Mouse (Mus musculus) limb, embryonic 13.5 days (tissue): Measurements from ENCODE around the gene Arel1. TPM values are rescaled to one million over a fixed set of nuclear protein-coding genes. Genes with fewer than 3 reads are reported as not detected.

Experiments used
- ATAC-seq: fragments of 200-750 bp; cut with Nextera tagmentation; 2 replicates; pipeline ENCODE4 v1.8.0; 2017; ENCODE audit warnings: low read depth, moderate number of reproducible peaks, moderate TSS enrichment; ENCODE audit not compliant: low FRiP score
- H3K27ac ChIP-seq: fragments of 300-500 bp; sonication (generic); 2 replicates; pipeline ENCODE4 v1.5.1; 2015; ENCODE audit warnings: inconsistent platforms, mild to moderate bottlenecking, moderate library complexity
- H3K27me3 ChIP-seq: fragments of 300-500 bp; sonication (generic); 2 replicates; pipeline ENCODE4 v1.6.1; 2015; ENCODE audit warnings: mild to moderate bottlenecking, inconsistent platforms
- H3K36me3 ChIP-seq: fragments of 300-500 bp; sonication (generic); 2 replicates; pipeline ENCODE4 v1.6.1; 2015; ENCODE audit warnings: inconsistent platforms, mild to moderate bottlenecking, moderate library complexity
- H3K4me1 ChIP-seq: fragments of 300-500 bp; sonication (generic); 2 replicates; pipeline ENCODE4 v1.6.1; 2015; ENCODE audit warnings: inconsistent platforms
- H3K4me2 ChIP-seq: fragments of 300-500 bp; sonication (generic); replicated peaks from 2 replicates; pipeline ENCODE4 v1.6.1; 2015; ENCODE audit warnings: inconsistent platforms, mild to moderate bottlenecking, moderate library complexity
- H3K4me3 ChIP-seq: fragments of 300-500 bp; sonication (generic); 2 replicates; pipeline ENCODE4 v1.5.1; 2015; ENCODE audit warnings: moderate library complexity, mild to moderate bottlenecking, inconsistent platforms
- H3K9ac ChIP-seq: fragments of 300-500 bp; sonication (generic); 2 replicates; pipeline ENCODE4 v1.6.1; 2015; ENCODE audit warnings: mild to moderate bottlenecking, inconsistent platforms
- H3K9me3 ChIP-seq: fragments of 300-500 bp; sonication (generic); 2 replicates; pipeline ENCODE4 v1.6.1; 2016; ENCODE audit warnings: inconsistent platforms
- WGBS: fragments of 180-500 bp; shearing (Covaris S2); methylation state at CpG from one replicate; pipeline ENCODE4 v1.1.7; 2015; 5-methylcytosine and 5-hydroxymethylcytosine counted together
- polyA plus RNA-seq: library from polyadenylated mRNA; unstranded; fragments of >200 nt; fragmentation: Nextera tagmentation; extraction: Ambion mirVana; gene quantifications from 2 replicates; pipeline ENCODE4 v1.2.1, GENCODE M21; 2015

The Arel1 gene
- polyA plus RNA-seq, 1 experiment from 2014 or later = 14.0 TPM

DNA sequence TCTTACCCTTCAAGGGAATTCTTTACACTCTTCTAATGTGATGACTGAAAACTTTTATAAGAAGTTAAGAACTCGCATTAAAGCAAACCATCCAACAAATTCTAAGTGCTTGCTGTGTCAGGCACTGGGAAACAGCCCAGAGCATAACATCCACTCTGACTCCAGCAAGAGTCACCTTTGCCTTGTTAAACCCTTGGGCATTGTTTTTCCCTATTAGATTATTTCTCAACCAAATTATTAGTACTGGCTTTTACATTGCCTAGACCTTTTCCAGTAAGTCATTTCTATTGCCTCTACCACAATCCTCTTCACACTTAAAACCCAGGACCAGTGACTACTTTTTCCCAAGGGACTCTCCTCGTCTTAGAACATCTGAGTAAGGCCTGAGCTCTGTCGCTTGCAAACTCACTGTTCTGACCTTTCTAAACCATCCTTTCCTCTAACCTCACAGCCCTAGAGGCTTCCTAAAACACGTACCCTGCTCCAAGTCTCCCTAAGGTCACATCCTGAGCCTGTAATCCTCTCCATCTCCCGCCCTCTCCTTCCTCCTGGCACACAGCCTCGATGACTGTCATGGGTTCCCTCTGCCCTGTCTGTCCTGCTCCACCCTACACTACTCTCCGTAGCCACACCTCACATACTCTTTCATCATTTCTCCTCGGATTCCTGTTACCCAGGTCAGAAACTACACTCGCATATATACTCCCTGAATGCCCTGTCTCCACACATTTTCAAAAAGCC lies 25.7 kb downstream of the Arel1 start:
- Histone ChIP-seq H3K36me3 (peaks cover 70% of the 10 kb centered on the region), H3K27ac (no peak overlapping the region), H3K4me3 (no peak overlapping the region), H3K9ac (no peak overlapping the region), H3K9me3 (no peaks in the 10 kb centered on the region), H3K4me2 (no peak overlapping the region), H3K4me1 (no peaks in the 10 kb centered on the region), H3K27me3 (no peaks in the 10 kb centered on the region)
- WGBS = 86% methylated on average over 9 of the region's 9 CpGs
- no peak for ATAC-seq

DNA sequence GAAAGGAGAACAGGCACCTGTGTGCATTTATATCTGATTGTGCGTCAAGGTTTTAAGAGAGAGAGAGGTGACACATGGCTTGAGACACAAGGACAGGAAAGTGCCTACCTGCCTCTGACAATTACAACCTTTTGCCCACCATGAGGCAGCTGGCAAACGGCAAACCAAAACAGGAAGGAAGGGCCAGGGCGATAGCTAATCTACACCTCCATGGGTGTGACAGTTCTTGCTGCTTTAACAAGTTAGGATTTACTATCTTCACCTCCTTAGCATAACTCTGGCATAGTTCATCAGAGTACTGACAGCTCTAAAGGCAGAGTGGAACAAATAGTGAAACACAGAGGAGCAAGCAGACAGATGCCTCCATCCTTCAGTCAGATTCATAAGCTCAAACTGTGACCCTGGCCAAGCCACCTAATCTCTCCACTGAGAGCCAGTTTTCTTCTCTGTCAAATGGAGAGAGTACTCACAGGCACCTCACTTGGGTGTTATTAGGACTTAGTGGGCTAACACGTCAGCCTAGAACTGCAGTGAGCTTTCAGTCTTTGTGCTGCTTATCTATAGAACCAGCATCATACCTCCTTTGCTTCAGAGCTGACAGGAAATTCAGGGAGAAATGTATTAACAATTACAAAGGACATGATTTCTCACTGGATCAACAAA lies 26.4 kb downstream of the Arel1 start:
- H3K9ac ChIP-seq = no peak overlapping the region
- no peaks in the 10 kb centered on the region for H3K9me3 ChIP-seq
- WGBS = 88% methylated on average over 4 of the region's 4 CpGs
- no peak overlapping the region for H3K4me2 ChIP-seq
- H3K27me3 ChIP-seq = no peaks in the 10 kb centered on the region
- H3K27ac ChIP-seq = no peak overlapping the region
- no peaks in the 10 kb centered on the region for H3K4me1 ChIP-seq
- ATAC-seq = no peak
- peaks cover 70% of the 10 kb centered on the region for H3K36me3 ChIP-seq
- no peak overlapping the region for H3K4me3 ChIP-seq

DNA sequence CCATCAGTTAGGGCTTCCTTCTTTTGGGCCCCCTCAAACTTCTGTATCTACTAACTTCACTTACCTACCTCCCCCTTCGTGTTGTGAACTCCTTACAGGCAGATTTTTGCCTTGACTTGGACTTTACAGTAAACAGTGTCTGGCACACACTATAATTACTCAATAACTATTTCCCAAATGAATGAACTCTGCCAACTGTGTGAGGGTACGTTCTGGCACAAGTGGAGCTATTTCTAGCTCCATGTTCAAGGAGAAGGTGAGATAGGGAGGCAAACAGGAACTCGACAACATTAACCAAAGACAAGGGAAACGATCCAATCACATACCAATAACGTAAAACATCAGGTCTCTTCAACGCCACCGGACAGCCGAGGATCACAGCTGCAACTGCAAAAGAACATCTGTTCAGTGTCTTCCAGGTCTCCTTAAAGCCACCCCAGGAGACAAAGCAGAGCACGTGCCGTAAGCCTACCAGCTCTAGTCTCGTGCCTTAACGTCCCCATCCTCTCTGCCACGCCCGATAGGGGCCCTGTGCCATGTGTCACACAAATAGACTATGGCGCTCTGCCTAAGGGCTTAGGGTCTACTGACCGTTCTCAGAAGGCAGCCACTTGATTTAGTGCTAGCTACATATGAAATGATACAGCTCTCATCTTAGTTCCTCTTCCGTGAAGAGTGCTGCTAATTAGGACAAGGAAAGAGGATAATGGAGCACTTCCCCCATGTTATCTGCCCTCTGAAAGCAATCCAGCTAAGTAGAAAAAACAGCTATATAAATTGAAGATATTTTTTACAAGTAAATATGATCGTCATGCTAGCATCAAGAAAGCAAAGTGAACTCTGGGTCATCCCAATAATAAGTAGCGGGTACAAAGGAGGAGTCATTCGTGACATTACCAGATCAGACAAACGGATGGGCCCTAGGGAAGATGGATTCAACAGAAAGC lies 27.4 kb downstream of the Arel1 start:
- no peaks in the 10 kb centered on the region for H3K27me3 ChIP-seq
- 88% methylated on average over 21 of the region's 21 CpGs for WGBS
- H3K27ac ChIP-seq = no peak overlapping the region
- H3K4me2 ChIP-seq = no peak overlapping the region
- H3K9ac ChIP-seq = no peak overlapping the region
- no peak for ATAC-seq
- H3K4me1 ChIP-seq = no peaks in the 10 kb centered on the region
- no peak overlapping the region for H3K4me3 ChIP-seq
- peaks cover 74% of the 10 kb centered on the region for H3K36me3 ChIP-seq
- no peaks in the 10 kb centered on the region for H3K9me3 ChIP-seq

DNA sequence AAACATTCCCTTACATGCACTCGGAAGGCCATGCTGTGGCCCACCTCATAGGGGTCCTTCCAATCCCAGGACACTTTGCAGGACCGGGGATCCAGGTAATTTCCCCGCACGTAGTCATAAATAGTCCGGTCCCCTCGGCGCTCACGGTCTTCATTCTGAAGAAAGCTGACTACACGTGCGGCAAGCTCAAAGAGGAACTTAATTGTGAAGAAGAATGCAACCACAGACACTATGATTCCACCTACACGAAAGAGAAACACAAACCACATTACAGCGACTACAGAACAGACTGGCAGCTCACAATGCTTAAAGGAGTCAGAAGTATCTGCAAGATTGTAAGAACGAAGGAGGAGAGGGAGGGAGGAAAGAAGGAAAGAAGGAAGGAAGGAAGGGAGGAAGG lies 29.0 kb downstream of the Arel1 start:
- 93% methylated on average over 13 of the region's 13 CpGs for WGBS
- Histone ChIP-seq H3K9me3 (no peaks in the 10 kb centered on the region), H3K9ac (no peak overlapping the region), H3K4me2 (no peak overlapping the region), H3K27me3 (no peaks in the 10 kb centered on the region), H3K27ac (no peak overlapping the region), H3K4me3 (no peak overlapping the region), H3K36me3 (peaks cover 66% of the 10 kb centered on the region), H3K4me1 (no peaks in the 10 kb centered on the region)
- ATAC-seq = no peak

DNA sequence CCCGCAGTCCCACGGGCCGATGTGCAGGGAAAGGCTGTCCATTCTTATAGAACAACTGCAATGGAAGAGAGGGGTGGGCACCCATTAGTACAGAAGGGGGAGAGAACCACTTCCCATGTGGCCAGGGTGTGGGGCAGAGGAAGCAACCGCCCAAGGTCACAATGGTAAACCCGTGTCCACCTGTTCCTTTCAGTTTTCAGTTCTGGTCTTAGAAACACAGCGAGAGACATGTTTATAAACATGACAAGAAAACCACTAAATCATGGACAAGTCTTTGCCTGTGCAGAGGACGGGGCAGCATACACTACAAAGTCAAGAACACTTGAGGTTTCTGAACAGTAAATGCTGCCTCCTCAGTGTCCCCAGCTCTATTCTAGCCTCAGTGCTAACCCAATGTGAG lies 30.4 kb downstream of the Arel1 start:
- H3K4me2 ChIP-seq = no peak overlapping the region
- H3K27ac ChIP-seq = no peak overlapping the region
- no peaks in the 10 kb centered on the region for H3K4me1 ChIP-seq
- H3K9ac ChIP-seq = no peak overlapping the region
- peaks cover 65% of the 10 kb centered on the region for H3K36me3 ChIP-seq
- WGBS = 92% methylated on average over 7 of the region's 7 CpGs
- H3K9me3 ChIP-seq = no peaks in the 10 kb centered on the region
- H3K4me3 ChIP-seq = no peak overlapping the region
- no peaks in the 10 kb centered on the region for H3K27me3 ChIP-seq
- no peak for ATAC-seq

DNA sequence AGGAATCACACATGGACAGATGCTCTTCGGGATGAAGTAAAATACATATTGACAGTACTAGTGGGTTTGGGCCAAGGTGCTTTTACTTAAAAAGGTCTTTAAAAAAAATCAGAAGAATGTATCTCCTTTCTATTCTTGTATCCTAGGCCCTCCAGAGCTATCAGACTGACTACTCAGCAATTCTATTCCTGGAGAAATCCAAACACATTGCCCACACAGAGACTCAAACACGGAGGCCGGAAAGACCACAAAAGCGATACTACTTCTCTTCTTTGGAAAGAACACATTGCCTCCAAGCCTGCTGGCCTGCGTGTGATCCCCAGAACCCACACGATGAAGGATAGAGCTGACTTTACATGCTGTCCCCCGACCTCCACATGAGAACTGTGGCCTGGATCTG lies 31.6 kb downstream of the Arel1 start:
- WGBS = 91% methylated on average over 7 of the region's 7 CpGs
- Histone ChIP-seq H3K4me1 (no peaks in the 10 kb centered on the region), H3K4me2 (no peak overlapping the region), H3K9me3 (no peaks in the 10 kb centered on the region), H3K4me3 (no peak overlapping the region), H3K27ac (no peak overlapping the region), H3K9ac (no peak overlapping the region), H3K27me3 (no peaks in the 10 kb centered on the region), H3K36me3 (peaks cover 70% of the 10 kb centered on the region)
- no peak for ATAC-seq

DNA sequence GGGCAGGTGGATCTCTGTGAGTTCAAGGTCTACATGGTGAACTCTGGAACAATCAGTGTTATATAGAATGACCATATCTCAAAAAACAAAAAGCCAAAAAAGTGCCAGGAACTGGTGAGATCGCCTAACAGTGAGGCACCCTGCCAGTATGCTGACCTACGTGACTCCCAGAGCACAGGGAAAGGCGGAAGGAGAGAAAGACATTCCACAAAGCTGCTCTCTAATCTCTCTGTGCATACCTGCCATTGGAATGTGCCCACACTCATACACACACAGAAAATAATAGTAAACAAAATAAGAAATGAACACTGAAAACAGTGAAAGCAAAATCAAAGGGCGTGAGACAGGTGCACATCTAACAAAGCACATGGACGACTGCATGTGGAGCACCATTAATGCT lies 35.4 kb downstream of the Arel1 start:
- 89% methylated on average over 5 of the region's 5 CpGs for WGBS

DNA sequence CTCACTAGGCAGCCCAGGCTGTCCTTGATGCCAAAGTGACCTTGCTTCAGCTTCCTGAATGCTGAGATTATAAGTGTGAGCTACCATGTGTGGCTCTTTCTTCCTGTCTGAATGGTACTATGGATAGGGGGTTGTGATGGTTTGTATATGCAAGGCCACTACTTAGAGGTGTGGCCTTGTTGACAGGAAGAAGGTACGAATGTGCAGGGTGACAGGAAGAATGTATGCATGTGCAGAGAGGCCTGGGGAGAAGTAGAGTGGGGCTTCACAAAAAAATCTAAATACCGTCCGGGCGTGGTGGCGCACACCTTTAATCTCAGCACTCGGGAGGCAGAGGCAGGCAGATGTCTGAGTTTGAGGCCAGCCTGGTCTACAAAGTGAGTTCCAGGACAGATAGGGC lies 38.5 kb downstream of the Arel1 start:
- 92% methylated on average over 6 of the region's 6 CpGs for WGBS
- Histone ChIP-seq H3K27me3 (no peaks in the 10 kb centered on the region), H3K36me3 (peaks cover 72% of the 10 kb centered on the region), H3K9ac (no peak overlapping the region), H3K4me3 (no peak overlapping the region), H3K9me3 (no peaks in the 10 kb centered on the region), H3K27ac (no peak overlapping the region), H3K4me1 (no peaks in the 10 kb centered on the region), H3K4me2 (no peak overlapping the region)
- no peak for ATAC-seq

More for the DNA sequence above, 35.4 kb downstream of the Arel1 start:
- no peaks in the 10 kb centered on the region for H3K27me3 ChIP-seq
- no peak overlapping the region for H3K9ac ChIP-seq
- H3K36me3 ChIP-seq = peaks cover 72% of the 10 kb centered on the region
- H3K9me3 ChIP-seq = no peaks in the 10 kb centered on the region
- no peak for ATAC-seq
- no peaks in the 10 kb centered on the region for H3K4me1 ChIP-seq
- H3K27ac ChIP-seq = no peak overlapping the region
- no peak overlapping the region for H3K4me3 ChIP-seq
- H3K4me2 ChIP-seq = no peak overlapping the region

DNA sequence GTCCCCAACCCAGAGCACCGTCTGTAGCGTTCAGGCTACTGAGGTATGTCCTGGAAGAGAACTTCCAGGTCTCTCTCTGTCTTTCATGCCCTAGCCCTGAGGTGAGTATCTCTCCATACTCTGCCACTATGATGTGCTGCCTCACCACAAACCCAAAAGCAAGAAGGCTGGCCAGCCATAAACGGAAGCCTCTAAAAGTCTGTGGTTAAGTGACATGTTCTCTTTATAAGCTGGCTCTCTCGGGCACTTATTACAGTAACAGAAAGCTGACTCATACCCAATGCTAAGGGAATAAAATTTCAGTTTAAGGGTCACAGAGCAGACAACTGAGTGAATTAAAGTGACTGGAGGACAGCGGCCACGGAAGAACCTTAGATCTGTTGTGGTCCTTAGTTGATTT lies 44.2 kb downstream of the Arel1 start:
- 95% methylated on average over 6 of the region's 6 CpGs for WGBS
- no peak for ATAC-seq
- no peak overlapping the region for H3K4me2 ChIP-seq

DNA sequence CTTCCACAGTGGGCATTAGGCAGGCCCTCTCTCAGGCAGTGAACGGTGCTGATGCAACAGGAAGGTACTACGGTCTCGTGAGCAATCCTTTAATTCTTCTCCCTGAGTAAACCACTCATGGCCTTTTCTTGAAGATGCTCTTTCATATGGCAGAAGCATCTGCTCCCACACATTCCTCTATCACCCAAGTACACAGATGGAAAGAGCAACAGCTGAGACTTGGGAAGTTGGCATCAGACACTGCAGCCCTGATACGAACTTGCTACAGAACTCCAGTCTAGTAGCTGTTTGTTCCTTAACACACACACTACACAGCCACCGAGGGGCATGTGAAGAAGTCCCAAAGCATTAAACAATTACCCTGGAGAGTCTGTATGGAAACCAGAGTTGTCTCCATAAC lies 46.4 kb downstream of the Arel1 start:
- H3K36me3 ChIP-seq = peaks cover 85% of the 10 kb centered on the region
- H3K9me3 ChIP-seq = no peaks in the 10 kb centered on the region
- no peak overlapping the region for H3K9ac ChIP-seq
- H3K4me3 ChIP-seq = no peak overlapping the region
- no peaks in the 10 kb centered on the region for H3K27me3 ChIP-seq
- no peaks in the 10 kb centered on the region for H3K4me1 ChIP-seq
- H3K27ac ChIP-seq = no peak overlapping the region
- no peak overlapping the region for H3K4me2 ChIP-seq
- WGBS = 94% methylated on average over 5 of the region's 5 CpGs
- no peak for ATAC-seq

More for the DNA sequence above, 44.2 kb downstream of the Arel1 start:
- H3K4me1 ChIP-seq = no peaks in the 10 kb centered on the region
- no peaks in the 10 kb centered on the region for H3K27me3 ChIP-seq
- H3K27ac ChIP-seq = no peak overlapping the region
- no peaks in the 10 kb centered on the region for H3K9me3 ChIP-seq
- peaks cover 85% of the 10 kb centered on the region for H3K36me3 ChIP-seq
- H3K4me3 ChIP-seq = no peak overlapping the region
- no peak overlapping the region for H3K9ac ChIP-seq

DNA sequence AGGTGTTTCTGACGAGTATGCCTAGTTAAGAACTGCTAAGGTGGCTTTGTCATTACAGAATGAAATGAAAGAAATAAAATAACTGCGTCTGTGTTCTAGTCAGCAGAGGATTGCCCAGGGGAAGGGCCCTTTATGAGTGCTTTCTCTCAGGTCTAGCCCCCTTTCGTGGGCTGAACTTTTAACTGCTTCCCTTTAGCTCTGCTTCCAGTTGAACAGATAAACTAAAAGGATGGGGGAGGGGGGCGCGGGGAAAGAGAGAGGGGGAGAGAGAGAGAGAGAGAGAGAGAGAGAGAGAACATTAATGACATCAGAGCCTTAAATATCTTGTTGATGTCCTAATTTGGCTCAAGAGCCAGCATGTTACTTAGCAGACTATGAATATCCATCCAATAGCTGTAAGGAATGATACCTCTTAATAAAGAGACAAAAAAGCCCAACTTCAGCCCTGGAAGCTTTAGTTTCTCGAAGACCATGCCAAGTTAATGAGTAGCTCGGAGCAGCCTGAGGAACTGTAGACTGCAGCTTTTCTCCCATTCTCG lies 48.8 kb downstream of the Arel1 start:
- WGBS = 89% methylated on average over 8 of the region's 8 CpGs

DNA sequence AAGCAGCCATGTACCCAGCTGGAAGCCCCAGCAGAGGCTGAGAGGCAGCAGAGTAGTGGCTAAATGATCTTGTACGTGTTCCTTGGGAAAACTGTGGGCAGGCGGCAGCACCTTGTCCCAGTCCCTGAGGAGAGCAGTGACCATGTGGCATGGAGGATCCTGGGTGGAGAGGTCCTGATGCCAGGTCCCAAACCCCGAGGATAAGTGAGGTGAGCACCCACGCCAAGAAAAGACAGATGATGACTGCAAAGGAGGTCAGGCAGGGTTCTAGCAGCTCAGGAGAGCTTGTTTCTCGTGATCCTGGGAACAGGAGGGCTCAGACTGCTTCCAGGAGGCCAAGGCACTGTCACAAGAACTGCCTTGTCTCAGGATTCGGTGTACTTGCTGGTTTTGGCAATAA lies 51.9 kb downstream of the Arel1 start:
- H3K4me2 ChIP-seq = no peak overlapping the region
- H3K27ac ChIP-seq = no peak overlapping the region
- H3K9ac ChIP-seq = no peak overlapping the region
- no peaks in the 10 kb centered on the region for H3K27me3 ChIP-seq
- H3K4me1 ChIP-seq = peaks cover 19% of the 10 kb centered on the region
- ATAC-seq = no peak
- no peak overlapping the region for H3K4me3 ChIP-seq
- no peaks in the 10 kb centered on the region for H3K9me3 ChIP-seq
- peaks cover 65% of the 10 kb centered on the region for H3K36me3 ChIP-seq
- WGBS = 84% methylated on average over 6 of the region's 6 CpGs

More for the DNA sequence above, 48.8 kb downstream of the Arel1 start:
- H3K4me1 ChIP-seq = no peaks in the 10 kb centered on the region
- H3K27ac ChIP-seq = no peak overlapping the region
- peaks cover 90% of the 10 kb centered on the region for H3K36me3 ChIP-seq
- H3K27me3 ChIP-seq = no peaks in the 10 kb centered on the region
- H3K9ac ChIP-seq = no peak overlapping the region
- H3K4me2 ChIP-seq = no peak overlapping the region
- no peak overlapping the region for H3K4me3 ChIP-seq
- no peak for ATAC-seq
- H3K9me3 ChIP-seq = no peaks in the 10 kb centered on the region
